Mouse (Mus musculus) adrenal gland, postnatal 14 days (tissue): ENCODE data around the gene Dnmt1. TPM values are rescaled to one million over a fixed set of nuclear protein-coding genes. Genes with fewer than 3 reads are reported as not detected.

Experiments
- DNase-seq: peaks from one replicate; pipeline ENCODE4 v3.0.0; 2021; ENCODE audit warnings: mixed read lengths
- total RNA-seq: library from RNA; stranded (reverse); gene quantifications from 2 replicates; pipeline ENCODE4 v1.2.3, GENCODE M21; 2021

Dnmt1 gene
- total RNA-seq, 1 experiment from 2014 or later = 58.0 TPM

DNA sequence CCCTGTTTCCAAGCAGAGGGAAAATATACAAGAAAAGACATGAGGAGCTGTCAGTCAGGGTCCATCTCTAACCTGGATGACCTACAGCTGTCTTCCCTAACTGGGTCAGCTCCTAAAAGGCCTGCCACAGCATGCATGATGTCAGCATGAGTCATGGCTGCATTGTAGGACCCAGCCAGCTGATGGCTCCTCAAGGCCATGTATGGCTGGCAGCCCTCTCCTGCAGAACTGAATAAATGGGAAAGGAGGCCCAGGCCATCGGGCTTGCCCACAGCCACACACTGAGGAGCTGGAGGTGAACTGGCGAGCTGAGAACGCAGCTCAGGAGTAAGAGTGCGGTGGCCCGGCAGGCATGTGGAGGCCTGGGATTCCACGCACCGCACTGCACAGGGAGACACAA lies 16.3 kb downstream of the Dnmt1 start:
- DNase-seq = peak; percentile 86

DNA sequence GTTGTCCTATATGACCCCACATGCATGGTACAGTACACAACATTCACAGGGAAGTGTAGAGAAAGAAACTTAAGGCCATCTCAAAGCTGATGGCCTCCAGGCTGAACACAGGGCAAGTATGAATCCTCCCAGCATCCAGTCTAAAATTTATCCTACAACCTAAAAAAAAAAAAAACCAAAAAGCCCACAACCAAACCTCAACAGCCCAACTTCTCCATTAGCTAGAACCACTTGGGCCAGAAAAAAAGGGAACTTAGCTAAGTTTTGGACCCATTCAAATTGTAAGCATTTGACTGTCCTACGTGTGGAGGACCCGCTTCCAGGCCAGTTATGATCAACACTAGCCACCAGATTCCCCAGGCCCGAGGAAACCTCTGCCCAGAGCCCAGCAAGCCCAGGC lies 36.4 kb downstream of the Dnmt1 start:
- DNase-seq = no peak

DNA sequence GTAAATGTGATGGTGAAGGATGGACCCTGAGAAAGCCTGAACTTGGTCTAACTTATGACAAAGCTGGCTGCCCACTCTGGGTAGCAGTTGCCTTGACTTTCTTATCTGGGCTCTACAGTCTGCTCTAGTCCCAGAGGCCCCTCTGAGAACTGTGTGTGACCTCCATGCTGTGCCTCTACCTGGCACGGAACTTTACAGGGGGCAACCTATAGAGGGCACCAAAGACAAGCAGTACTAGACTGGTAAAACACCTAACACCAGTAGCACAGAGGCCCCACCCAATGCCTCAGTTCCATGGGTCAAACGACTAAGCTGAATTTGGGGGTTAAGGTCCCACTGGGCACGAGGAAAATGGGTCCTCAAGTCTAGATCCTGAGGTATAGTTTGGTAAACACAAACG lies 43.5 kb downstream of the Dnmt1 start:
- DNase-seq = peak; percentile 41

DNA sequence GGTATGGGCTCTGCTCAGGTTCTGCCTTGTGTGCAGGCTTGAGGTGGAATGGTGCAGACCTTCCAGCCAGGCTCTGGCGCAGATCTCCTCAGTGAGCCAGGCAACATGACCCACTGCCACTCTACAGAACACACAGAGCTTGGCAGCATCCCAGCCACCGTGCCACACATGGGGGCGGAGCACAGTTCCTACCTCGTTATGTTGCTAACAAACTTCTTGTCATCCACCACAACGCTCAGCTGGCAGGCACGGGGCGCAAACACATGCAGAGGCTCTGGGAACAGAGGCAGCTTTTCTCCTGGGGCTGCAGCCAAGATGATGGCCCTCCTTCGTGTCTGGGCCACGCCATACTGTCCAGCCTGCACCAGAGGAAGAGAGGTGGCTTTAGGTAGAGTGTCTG lies 49.7 kb downstream of the Dnmt1 start:
- no peak for DNase-seq

DNA sequence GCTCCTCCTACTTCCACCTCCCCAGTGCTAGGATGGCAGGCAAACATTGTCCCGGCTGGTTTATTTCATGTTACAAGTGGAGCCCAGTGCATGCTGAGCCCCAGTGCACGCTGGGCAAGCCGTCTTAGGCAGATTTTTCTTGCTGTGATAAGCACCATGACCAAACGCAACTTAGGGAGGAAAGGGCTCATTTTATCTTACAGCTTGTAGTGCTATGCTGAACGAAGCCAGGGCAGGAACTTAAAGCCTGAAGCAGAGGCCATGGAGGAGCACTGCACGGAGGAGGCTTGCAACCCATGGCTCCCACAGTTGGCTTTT lies 57.6 kb downstream of the Dnmt1 start:
- no peak for DNase-seq

DNA sequence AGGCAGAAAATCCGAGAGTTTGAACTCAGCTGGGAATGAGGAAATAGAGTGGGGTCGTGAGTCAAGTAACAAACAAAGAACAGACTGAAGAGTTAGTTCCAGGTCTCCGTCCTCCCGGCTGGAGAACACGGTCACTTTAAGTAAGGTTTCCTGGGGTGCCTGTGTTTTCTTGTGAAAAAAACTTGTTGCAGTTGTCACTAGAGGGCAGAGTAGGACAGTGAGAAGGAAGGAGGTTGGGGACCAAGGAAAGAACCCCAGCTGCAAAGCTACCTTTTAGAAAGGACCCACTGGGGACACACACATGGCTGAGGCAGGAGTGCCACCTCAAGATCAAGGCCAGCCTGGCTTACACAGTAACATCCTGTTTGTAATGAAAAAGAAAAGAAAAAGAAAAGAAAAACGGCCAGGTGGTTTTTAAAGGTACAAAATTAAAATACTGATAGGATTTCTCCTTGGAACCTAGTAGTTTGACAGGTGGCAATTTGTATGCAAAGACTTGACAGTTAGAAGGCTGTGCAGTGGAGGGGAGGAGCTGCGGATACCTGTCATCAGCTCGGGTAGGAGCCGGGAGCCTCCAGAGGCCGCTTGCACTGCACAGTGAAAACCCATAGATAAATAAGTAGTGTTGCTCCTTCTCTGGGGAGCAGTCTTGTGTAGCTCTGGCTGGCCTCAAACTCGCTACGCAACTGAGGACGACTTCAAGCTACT lies 58.1 kb downstream of the Dnmt1 start:
- DNase-seq = peak; percentile 62

DNA sequence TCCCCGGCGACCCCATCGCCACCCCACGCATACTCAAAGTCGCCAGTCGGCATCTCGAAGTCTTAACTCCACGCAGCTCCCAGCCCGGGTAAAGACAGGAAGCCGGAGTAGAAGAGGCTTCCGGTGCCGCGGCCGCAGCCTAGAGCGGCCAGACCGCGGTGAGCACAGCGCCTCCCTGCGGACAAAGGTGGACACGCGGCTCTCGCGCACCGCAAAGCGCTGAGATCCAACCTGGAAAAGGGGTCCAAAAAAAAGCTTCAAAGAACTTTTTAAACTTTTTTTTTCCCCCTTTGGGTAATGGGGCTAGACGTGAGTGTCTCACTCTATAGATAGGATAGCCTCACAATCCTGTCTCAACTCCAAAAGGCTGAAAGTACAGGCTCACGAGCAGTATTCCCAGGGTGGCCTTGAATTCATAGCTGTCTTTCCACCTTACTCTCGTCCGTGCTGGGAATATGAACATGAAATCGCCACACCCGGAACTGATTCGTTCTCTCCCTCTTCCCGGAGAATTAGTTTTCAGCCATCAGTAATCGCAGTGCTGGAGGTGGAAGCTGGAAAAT lies 61.1 kb downstream of the Dnmt1 start, which contains the start of gene Eif3g:
Gene Eif3g, minus strand, starts transcription at position 113 of the 563 bp plus-strand sequence.
- DNase-seq = peak; percentile 92

DNA sequence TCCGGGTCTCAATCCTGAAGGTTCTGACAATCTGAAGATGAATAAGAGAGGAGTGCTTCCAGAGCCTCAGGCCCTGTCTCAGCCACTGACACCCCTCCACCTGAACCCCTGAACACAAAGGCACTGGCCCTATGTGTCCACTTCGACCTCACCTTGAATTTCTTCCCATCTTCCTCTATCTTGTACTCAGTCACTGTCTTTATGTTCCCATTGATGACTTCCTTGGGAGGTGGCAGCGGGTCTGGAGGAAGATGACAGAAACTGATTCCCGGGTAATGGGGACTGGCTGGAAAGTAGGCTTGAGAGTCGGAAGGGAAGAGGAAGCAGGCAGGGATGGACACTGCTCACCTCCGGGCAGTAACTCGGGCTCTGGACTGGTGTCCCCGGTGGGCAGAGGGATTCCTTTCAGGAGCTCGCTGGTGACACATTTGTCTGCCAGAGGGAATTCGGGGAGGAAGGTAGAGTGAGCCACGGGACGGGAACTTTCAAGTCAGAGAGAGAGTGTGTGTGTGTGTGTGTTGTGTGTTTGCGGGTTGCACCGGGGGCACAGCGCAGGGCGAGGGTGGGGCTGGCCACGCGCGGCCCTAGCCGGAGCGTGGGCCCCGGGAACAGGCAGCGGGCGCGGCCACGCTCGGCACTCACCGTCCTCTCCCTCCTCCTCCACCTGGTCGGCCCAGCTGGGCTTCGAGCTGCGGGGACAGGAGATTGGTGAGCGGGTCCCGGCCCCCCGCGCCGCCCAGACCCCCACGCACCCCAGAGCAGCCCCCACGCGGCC lies 61.8 kb downstream of the Dnmt1 start:
- DNase-seq = no peak

DNA sequence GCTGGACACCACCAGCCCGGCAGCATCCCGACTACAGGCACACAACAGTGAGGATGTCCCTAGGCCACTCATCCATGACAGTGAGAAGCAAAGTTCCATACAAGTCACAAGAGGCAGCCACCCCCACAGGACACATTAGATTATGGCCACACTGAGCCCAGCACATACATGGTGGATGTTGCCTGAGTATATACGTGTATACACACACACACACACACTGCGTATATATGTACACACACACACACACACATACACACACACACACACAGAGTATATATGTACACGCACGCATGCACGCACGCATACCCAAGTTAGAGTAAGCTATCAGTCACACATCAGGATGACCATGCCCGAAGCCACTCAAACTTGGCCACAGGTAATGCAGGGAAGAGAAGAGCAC lies 64.3 kb downstream of the Dnmt1 start:
- no peak for DNase-seq

DNA sequence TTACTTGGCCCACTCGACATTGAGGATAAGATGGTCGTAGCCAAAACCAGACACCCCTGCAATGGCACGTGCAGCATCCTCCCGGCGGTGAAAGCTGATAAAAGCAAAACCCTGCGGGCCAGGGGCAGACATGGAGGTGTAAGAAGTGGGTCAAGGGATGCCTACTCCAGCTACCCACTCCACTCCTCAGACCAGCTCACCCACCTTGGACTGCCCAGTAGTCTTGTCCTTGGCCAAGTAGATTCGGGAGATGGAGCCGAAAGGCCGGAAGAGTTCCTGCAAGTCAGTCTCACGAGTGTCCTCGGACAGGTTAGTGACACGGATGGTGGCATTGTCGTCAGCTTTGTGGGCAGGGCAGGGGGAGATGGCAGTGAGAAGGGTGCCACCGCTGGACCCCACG lies 65.1 kb downstream of the Dnmt1 start:
- DNase-seq = no peak

DNA sequence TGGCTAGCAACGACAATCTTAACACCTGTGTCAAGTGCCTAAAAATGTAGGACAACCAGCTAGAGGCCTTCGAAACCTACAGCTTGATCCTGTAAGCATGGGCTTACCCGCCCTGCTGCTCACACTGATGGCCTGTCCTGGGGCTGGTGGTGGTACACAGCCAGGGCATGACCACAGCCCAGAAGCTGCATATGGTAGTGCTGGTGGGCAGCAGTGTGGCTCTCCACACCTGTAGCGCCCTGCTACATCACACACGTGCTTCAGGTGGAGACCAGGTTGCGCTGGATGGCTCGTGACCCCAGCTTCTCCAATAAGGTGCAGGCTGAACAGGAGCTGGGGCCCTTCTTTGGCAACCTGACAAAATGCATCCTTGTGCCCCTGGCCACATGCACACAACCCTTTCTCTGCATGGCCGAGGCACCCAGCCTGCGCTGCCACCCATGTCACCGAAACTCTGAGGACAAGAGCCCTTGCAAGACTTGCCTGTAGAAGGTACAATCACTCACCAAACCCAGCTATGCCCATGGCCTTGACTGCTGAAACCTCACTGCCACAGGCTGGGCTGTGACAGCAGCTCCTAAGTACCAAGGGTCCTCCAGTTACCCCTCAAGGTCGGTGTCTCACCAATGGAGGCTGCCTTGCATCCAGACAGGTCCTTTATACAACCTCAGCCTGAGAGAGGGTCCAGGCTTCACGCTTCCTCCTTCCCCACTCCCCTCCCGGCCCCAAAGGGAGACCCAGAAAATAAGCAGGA lies 65.9 kb downstream of the Dnmt1 start:
- DNase-seq = no peak

DNA sequence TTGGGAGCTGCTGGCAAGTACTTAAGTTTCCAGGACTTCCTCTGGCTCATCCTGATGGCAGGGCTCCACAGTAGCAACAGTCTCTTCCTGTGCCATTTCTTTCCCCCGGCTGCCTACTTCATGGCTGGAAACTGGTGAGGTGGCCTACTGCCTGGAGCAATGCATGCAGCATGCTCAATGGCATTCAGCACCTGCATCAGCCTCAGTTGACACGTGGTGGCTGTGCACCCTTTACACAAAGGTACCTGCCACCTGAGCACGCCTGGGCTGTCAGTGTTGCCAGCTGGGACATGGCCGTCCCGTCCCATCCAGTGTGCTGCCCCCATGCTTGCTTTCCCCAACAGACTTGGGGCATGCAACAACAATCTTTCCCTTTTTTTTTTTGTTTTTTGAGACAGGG lies 66.6 kb downstream of the Dnmt1 start:
- no peak for DNase-seq

DNA sequence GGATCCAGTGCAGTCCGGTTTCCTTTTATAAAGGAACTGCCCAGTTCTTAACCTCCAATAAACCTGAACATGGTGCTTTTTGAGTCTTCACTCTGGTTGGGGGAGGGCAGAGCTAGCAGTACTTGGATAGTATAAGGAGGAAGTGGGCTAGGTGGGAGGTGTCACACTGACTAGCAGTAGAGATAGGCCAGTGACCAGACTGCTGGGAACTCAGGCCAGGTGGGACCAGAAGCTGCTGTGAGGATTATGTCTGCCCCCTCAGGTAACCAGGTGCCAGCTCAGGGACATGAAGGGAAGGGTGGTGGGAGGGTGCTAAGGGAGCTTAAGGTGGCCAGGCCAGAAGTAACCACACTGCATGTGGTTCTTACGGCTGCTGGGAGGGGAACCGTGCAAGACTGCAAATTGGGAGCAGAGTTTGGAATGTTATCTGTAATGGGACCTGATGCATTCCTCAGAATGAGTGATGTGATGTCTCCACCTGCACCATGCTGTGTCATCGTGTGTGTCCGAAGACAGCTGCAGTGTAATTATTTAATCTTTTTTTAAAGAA lies 67.5 kb downstream of the Dnmt1 start:
- no peak for DNase-seq

DNA sequence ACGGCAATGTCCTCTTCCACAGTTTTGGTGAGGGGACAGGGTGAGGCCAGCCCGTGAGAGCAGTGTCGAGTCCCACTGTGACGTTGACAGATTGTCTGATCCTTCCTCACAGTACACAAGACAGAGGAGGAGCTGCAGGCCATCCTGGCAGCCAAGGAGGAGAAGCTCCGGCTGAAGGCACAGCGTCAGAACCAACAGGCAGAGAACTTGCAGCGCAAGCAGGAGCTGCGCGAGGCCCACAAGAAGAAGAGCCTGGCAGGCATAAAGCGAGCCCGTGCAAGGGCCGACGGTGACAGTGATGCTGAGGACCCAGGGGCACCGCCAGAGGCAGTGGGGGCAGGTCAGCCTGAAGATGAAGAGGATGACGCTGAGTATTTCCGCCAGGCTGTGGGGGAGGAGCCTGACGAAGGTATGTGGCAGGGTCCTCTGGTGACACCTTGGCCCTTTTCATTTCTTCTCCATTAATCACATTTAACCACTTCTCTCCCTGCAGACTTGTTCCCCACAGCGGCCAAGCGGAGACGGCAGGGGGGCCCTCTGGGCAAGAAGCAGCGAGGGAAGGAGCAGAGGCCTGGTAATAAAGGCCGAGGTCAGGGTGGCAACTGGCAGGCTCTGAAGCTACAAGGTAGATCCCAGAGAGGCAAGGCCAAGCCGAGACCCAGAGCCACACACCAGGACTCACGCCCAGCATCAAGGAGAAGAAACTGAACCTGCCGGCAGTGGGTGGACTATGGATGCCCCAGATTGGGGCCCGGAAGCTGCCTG lies 68.2 kb downstream of the Dnmt1 start:
- DNase-seq = no peak

DNA sequence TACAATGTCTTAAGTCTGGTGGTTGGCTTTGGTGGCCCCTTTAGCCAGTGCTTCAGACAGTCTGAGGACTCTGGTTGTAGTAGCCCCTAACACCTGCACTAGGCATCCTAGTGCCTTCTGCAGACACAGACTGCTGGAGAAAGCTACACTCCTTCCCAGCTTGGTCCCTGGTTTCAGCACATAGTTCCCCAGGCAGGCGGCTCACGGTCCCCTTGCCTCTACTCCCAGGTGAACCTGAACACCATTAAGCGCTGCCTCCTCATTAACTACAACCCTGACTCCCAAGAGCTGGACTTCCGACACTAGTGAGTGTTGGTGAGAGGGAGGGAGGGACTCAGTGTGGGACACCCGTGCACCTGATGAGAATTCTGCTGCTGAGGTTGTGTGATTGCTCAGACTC lies 69.3 kb downstream of the Dnmt1 start:
- DNase-seq = no peak

DNA sequence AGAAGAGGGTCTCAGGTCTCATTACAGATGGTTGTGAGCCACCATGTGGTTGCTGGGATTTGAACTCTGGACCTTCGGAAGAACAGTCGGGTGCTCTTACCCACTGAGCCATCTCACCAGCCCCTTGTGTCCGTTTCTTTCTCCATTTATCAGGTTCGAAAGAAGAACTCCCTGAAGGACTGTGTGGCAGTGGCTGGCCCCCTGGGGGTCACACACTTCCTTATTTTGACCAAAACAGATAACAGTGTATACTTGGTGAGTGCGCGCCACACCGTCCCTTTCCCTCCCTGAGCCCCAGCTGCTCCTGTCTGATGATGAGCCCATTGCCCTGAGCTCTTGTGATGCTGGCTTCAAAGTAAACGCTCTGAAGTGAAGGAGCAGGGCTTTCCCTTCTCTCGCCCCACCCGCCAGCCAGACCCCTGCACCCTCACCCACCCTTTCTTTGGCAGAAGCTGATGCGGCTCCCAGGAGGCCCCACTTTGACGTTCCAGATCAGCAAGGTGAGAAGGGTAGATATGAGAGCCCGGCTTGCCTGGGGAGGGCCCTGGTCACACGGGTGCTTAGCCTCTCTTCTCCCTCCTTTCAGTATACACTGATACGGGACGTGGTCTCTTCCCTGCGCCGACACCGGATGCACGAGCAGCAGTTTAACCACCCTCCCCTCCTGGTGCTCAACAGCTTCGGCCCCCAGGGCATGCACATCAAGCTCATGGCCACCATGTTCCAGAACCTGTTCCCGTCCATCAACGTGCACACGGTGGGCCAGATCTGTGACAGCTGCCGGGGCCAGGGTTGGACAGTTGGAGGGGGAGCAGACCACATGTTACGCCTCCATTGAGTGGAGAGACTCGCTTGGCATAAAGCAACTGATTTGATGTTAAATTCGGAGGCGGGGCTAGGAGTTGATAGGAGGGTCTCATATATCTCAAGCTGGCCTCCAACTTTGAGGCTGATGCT lies 70.2 kb downstream of the Dnmt1 start:
- no peak for DNase-seq

DNA sequence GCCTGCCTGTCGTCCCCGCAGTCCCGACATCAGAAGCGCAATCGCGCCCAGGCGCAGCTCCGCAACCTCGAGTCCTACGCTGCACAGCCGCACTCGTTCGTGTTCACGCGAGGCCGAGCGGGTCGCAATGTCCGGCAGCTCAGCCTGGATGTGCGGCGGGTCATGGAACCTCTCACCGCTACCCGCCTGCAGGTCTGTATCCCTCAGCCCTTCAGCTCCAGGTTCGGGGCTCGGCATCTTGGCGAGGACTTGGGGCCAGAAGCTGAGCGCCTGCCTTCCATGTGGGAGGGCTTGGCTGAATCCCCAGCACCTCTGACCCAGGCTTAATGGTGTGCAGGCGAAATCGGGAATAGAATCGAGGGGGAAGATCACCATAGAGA lies 71.3 kb downstream of the Dnmt1 start:
- peak; percentile 58 for DNase-seq

DNA sequence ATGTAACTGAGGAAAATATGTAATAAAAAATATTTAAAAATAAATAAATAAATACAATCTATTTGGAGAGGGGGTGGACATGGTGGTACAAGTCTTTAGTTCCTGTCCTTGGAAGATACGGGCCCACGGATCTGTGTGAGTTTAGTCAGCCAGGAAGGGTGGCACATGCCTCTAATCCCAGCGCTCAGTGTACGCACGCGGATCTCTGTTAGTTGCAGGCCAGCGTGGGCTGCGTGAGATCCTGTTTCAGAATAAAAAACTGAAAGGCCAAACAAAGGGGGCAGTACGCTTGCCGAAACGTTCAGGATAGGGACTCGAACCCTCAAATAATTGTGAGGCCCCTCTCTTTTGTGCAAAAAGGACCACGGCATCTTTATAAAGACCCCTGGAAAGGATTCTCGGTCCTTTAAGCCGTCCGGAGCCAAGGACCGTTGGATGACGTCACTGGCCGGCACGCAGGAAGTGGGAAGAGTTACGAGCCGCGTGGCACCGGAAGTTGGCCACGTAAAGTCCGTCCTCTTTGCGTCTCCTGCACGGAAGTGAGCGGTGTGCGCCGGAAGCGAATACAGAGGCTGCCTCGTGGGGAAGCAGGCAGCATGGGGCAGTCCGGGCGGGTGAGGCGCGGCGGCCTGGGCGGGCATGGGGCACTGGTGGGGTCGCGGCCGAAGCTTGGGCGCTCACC lies 71.8 kb downstream of the Dnmt1 start, which contains the start of gene Ppan:
Gene Ppan, plus strand, starts transcription at position 472 of the 682 bp plus-strand sequence.
- peak; percentile 96 for DNase-seq

DNA sequence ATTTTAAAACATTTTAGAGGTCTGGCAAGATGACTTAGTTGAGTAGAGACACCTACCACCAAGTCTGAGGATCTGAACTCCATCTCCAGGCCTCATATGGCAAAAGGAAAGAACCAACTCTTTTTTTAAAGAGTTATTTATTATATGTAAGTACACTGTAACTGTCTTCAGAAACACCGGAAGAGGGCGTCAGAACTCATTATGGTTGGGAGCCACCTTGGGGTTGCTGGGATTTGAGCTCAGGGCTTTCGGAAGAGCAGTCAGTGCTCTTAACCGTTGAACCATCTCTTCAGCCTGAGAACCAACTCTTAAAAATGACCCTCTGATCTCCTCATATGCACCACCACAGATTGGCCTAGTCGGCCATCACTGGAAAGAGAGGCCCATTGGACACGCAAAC lies 72.5 kb downstream of the Dnmt1 start:
- DNase-seq = no peak

DNA sequence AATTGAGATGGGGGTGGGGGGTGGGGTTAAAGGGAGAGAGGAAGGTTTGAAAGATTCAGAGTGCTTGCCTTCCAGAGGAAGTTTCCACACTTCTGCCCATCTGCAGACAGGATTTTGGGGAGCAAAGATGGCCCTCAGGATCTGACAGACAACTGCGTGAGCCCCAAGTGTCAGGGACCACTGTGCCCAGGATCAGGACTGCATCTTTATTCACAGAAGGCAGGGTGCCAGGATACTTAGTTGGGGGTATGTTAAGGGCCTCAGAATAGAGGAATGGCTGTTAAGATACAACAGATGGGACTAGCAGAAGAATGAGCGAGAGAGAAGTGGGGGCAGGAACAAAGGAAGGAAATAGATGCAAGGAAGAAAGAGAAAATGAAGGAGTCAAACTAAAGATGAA lies 73.1 kb downstream of the Dnmt1 start:
- DNase-seq = no peak
